Mouse (Mus musculus) left cerebral cortex, postnatal 36 days (tissue): Measurements from ENCODE around the gene Smim27. TPM values are rescaled to one million over a fixed set of nuclear protein-coding genes. Genes with fewer than 3 reads are reported as not detected.

Experiments used
- DNase-seq, 2 experiments: peaks; one replicate each; pipeline ENCODE4 v3.0.0; 2021 to 2022; ENCODE audit warnings: low spot score in 2 of 2, mixed read lengths in 1 of 2
- intact Hi-C: fragments of 180-260 bp; cut with DNase I; formaldehyde crosslinking; loops from one replicate; pipeline ENCODE4 v1.15.1; 2025
- total RNA-seq, 2 experiments: library from RNA; stranded (reverse); gene quantifications; 2 replicates each; pipeline ENCODE4 v1.2.3; 2021

Gene Smim27
- total RNA-seq, 2 experiments from 2014 or later = 9.8 to 15.1 TPM

DNA sequence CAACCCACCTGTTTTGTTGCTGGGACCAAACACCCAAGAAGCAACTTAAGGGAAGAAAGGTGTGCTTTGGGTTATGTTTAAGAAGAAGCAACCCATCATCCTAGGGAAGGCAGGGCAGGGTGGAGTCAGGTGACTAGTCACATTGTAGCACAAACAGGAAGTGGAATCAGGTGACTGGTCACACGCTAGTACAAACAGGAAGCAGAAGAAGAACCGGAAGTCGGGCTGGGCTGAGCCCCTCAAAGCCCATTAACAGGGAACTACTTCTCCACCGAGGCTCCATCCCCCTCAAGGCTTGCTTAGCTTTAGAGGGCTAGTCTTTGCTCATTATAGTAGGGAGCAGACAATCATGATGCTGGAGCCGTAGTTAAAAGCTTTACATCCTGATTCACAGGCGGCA is 43.6 kb downstream of the Smim27 start:
- DNase-seq = no peak
- intact Hi-C loops = no loop called here

DNA sequence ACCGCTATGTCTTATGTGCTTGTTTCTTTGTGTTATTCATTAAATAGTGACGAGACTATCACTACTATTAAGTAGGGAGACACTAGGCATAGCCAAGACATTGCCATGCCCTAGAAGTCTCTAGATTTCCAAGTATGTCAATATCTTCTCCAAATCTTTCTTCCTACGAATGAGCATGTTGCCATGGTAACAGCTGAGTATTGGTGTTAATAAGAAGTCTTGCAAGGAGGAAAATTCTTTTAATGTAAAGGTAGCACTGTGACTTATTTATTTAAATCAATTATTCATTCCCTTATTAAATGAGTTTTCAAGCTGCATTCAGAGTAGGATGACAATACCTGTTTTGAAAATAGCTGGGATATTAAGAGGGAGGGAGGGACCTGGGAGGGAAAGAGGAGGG is 48.0 kb downstream of the Smim27 start:
- DNase-seq = no peak
- intact Hi-C loops = no loop called here

Other genes starting within 250 kb of the Smim27 start
- 10 to 100 TPM; 29.9 to 30.4 TPM for gene Aco1, start 126.5 kb upstream of the Smim27 start, total RNA-seq
- 1 to 10 TPM; 2.6 to 4.3 TPM for gene Ddx58, start 29.8 kb upstream of the Smim27 start, total RNA-seq
- 10 to 100 TPM; 18.0 to 19.5 TPM for gene Topors, start 271 bp downstream of the Smim27 start, total RNA-seq
- 100 to 1,000 TPM; 170 to 180 TPM for gene Ndufb6, start 9.8 kb downstream of the Smim27 start, total RNA-seq
- gene Tmem215, start 202.6 kb downstream of the Smim27 start, total RNA-seq = 10 to 100 TPM; 20.5 to 22.0 TPM